Mouse (Mus musculus) ovary, adult 18-20 months (tissue): ENCODE measurements at regions not wholly inside any gene's neighbourhood (a gene's known extent, or its start where the extent isn't known, plus 50 kb on each side); places are given as distances from the start of the nearest gene placed in this dataset.

ENCODE experiments used
- DNase-seq: peaks from one replicate; pipeline ENCODE4 v3.0.0; 2022; ENCODE audit warnings: low spot score, mixed read lengths

DNA sequence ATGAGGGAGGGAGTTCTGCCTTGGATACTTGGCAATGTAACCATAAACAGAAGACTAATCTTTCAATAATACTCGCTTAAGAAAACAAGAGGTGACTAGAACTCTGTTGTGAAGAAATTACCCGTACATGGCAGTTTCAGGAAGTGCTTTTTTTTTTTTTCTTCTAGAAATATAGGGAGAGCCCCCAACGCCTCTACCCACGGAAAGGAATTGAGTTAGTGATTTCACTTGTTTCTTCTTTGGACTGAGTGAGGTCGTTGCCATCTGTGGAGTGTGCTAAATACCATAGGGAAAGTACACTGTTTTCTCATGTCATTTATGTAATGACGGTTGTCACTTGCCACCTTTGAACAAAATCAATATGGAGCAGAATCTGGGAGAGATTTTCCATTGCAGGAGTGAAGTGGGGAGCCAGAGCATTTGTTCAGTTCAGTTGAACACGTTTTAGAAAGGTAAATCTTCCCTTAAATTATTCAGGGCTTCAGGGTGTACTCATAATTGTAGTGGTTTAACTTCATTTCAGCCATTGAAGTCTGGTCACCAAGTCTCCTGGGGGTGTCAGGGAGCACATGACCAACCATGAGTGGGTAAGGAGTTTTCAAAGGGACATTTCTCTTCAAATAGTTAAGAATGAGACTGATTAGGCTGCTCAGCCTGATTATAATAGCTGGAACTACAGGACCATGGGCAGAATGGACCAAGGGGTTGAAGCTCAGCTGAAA lies 266.3 kb upstream of the 2610301B20Rik start:
- no peak for DNase-seq

DNA sequence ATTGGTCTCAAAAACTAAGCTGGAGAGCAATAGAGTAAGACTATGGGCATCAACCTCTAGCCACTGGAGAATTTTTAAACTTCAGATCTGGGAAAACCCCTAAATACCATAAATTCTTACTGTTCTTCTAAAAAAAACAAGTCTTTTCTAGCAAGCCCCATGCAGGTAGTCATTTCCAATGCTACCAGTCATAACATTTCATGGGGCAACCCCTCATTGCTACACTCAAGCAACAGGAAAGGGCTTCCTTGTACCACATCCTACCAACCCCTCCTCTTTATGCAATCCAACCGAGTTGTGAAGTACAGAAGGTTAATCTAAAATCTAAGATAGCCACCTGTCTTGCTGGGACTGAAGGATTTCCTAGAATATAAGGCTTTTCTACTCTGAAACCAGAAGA lies 263.5 kb upstream of the 2610301B20Rik start:
- no peak for DNase-seq
